Mouse (Mus musculus) liver, embryonic 13.5 days (tissue): ENCODE measurements around the gene Barhl1. TPM values are rescaled to one million over a fixed set of nuclear protein-coding genes. Genes with fewer than 3 reads are reported as not detected.

Experiments used
- ATAC-seq: fragments of 200-750 bp; cut with Nextera tagmentation; 2 replicates; pipeline ENCODE4 v1.8.0; 2017; ENCODE audit warnings: low read depth, mild to moderate bottlenecking, moderate number of reproducible peaks, moderate library complexity
- DNase-seq: peaks from one replicate; pipeline ENCODE4 v3.0.0; 2022
- H3K27ac ChIP-seq: fragments of 300-500 bp; sonication (generic); 2 replicates; pipeline ENCODE4 v1.5.1; 2015; ENCODE audit warnings: moderate library complexity, mild to moderate bottlenecking, inconsistent platforms
- H3K27me3 ChIP-seq: fragments of 300-500 bp; sonication (generic); 2 replicates; pipeline ENCODE4 v1.6.1; 2015; ENCODE audit warnings: mild to moderate bottlenecking, inconsistent platforms
- H3K36me3 ChIP-seq: fragments of 300-500 bp; sonication (generic); 2 replicates; pipeline ENCODE4 v1.6.1; 2015; ENCODE audit warnings: mild to moderate bottlenecking, inconsistent platforms
- H3K4me1 ChIP-seq: fragments of 300-500 bp; sonication (generic); replicated peaks from 2 replicates; pipeline ENCODE4 v1.6.1; 2015; ENCODE audit warnings: inconsistent platforms
- H3K4me2 ChIP-seq: fragments of 300-500 bp; sonication (generic); 2 replicates; pipeline ENCODE4 v1.6.1; 2015; ENCODE audit warnings: inconsistent platforms, mild to moderate bottlenecking, moderate library complexity
- H3K4me3 ChIP-seq: fragments of 300-500 bp; sonication (generic); replicated peaks from 2 replicates; pipeline ENCODE4 v1.5.1; 2015; ENCODE audit warnings: mild to moderate bottlenecking, inconsistent platforms
- H3K9ac ChIP-seq: fragments of 300-500 bp; sonication (generic); 2 replicates; pipeline ENCODE4 v1.6.1; 2015; ENCODE audit warnings: mild to moderate bottlenecking, inconsistent platforms
- H3K9me3 ChIP-seq: fragments of 300-500 bp; sonication (generic); replicated peaks from 2 replicates; pipeline ENCODE4 v1.6.1; 2016; ENCODE audit warnings: inconsistent platforms
- WGBS: fragments of 180-500 bp; shearing (Covaris S2); methylation state at CpG from one replicate; pipeline ENCODE4 v1.1.7; 2015; ENCODE audit not compliant: insufficient replicate concordance; 5-methylcytosine and 5-hydroxymethylcytosine counted together
- polyA plus RNA-seq: library from polyadenylated mRNA; unstranded; fragments of >200 nt; fragmentation: Nextera tagmentation; extraction: Ambion mirVana; gene quantifications from 2 replicates; pipeline ENCODE4 v1.2.1, GENCODE M21; 2015

Gene Barhl1
- polyA plus RNA-seq, 1 experiment from 2014 or later: not detected

DNA sequence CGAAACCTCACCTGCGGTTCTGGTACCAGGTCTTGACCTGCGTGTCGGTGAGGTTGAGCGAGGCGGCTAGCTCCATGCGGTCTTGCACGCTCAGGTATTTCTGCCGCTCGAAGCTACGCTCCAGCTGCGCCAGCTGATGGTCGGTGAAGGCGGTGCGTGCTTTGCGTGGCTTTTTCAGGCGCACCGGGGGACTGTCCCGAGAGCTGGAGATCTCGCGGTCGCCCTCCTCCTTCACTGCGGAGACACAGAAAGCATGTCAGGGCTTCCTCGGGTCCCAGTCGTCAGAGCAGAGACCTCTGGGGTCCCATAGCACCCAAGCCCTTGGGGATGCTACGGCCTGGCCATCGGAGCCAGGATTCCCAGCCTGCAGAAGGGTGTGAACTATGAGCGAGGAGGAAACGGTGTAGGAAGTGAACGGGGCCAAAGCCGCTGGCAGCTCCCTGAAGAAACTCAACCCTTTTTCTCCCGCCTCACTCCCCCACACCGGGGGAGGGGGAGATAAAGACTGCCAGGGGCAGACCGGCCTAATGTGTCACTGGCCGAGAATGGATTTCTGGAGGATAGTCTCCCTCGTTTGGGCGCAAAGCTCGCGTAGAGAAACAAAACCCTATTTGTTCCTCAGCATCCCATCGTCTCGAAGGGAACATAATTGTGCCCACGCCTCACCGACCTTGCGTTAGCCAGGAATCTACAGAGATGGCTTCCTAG is 5.0 kb downstream of the Barhl1 start:
- Histone ChIP-seq H3K9ac (no peak overlapping the region), H3K4me2 (no peak overlapping the region), H3K4me3 (no peak overlapping the region), H3K9me3 (no peaks in the 10 kb centered on the region), H3K27me3 (peaks cover 100% of the 10 kb centered on the region), H3K4me1 (peaks cover 9% of the 10 kb centered on the region; the same call in 1 of the 2 replicates), H3K27ac (no peak overlapping the region), H3K36me3 (no peaks in the 10 kb centered on the region)
- 2% methylated on average over 44 of the region's 44 CpGs for WGBS
- no peak for ATAC-seq
- no peak for DNase-seq

DNA sequence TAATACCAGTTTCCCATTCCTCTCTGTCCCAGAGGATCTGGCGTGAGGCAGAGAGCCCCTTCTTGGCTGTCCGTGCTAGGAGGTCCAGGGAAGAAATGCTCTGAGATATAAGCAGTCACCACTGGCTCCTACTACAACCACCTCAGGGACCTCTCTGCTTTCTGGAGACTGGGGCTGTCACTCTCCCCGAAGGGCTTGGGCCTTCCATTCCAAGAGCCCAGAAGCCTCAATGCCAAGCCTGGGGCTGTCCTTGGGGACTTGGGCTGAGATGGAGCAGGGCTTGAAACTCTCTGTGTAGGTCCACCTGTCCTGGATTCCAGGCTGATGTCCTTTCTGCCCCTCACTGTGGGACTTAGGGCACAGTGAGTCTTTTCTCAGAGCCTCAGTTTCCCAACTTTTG is 5.6 kb downstream of the Barhl1 start:
- H3K27me3 ChIP-seq: peaks cover 96% of the 10 kb centered on the region
- 0 out of 2 replicates have a peak, but pooled peaks cover under 1% of the 10 kb centered on the region for H3K36me3 ChIP-seq
- no peak overlapping the region for H3K4me2 ChIP-seq
- DNase-seq (no peak), ATAC-seq (no peak)
- H3K4me3 ChIP-seq: no peak overlapping the region
- H3K27ac ChIP-seq: no peak overlapping the region
- peaks cover 9% of the 10 kb centered on the region; the same call in 1 of the 2 replicates for H3K4me1 ChIP-seq
- no peak overlapping the region for H3K9ac ChIP-seq
- 15% methylated on average over 3 of the region's 3 CpGs for WGBS
- no peaks in the 10 kb centered on the region for H3K9me3 ChIP-seq

DNA sequence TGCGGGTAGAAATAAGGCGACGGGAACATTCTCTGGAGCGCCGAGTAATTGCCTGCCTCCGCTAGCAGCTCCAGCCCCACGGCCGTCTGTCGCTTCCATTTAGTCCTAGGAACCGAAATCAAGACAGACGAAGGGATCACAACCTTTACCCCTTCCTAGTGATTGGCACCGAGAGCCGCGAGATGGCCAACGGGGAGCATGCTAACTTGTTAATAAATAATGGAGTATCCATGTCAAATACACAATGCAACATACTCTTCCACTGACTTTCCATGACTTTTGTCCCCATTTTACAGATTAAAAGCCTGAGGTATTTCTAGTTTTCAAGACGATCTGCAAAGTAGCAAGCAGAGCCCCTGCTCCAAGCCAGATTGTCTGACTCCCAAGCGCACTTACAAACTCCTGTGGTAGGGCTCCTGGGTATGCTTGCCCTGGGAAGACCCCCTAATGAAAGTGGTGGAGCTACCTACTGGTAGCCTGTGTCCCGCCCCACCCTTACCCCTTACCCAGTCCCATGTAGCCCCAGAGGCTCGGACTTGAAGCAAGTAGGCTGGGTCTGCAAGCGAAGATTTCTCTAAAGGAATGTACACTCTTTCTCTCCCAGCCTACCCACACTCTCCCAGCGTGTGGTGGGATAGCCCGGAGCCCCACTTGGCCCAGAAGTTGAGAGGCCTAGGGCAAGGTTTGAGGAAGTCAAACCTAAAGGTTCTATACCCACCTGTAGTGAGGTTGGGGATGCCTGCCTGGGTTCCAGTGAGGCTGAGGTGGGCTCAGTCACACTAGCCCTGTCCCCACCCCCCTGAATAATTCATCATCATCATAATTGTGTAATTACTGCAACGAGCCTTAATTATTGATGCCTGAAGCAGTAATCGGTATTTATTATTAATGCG is 6.4 kb downstream of the Barhl1 start:
- no peak for ATAC-seq
- no peak for DNase-seq
- Histone ChIP-seq H3K27me3 (peaks cover 88% of the 10 kb centered on the region), H3K27ac (no peak overlapping the region), H3K4me2 (no peak overlapping the region), H3K9ac (no peak overlapping the region), H3K4me1 (peaks cover 9% of the 10 kb centered on the region; the same call in 1 of the 2 replicates), H3K9me3 (no peaks in the 10 kb centered on the region), H3K36me3 (0 out of 2 replicates have a peak, but pooled peaks cover 8% of the 10 kb centered on the region), H3K4me3 (no peak overlapping the region)
- 11% methylated on average over 25 of the region's 25 CpGs for WGBS

DNA sequence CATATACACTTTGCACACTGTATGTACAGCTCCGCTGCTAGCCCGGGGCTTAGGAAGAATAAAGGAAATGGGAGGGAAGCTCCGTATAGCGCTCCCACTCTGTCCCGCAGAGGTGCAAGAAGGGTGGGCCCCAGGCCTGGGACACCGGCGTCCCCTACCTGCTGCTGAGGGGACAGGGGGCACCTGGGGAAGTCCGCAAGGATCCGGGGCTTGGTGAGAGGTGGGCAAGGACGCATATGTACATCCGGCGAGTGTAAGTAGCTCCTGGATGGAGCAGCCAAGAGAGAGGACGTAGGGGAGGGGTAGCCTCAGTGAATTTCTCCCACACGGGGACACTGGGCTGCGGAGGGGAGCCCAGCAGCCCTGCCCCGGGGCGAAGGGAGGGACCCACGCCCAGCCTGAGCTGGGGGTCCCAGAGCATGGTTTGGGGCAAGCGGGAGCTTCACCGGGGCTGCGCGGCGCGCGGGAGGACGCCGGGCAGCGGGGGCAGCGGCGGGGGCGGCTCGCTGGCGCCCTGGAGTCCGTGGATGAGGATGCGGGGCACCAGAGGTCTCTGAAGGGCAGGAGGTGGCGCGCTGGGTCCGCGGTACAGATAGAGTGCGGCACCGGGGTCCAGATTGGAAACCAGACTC is 7.2 kb downstream of the Barhl1 start:
- no peaks in the 10 kb centered on the region for H3K9me3 ChIP-seq
- peaks cover 15% of the 10 kb centered on the region for H3K36me3 ChIP-seq
- peaks cover 9% of the 10 kb centered on the region; the same call in 1 of the 2 replicates for H3K4me1 ChIP-seq
- 2% methylated on average over 41 of the region's 41 CpGs for WGBS
- no peak overlapping the region for H3K27ac ChIP-seq
- H3K9ac ChIP-seq: no peak overlapping the region
- H3K4me3 ChIP-seq: no peak overlapping the region; the same call in 1 of the 2 replicates
- no peak for DNase-seq
- peaks cover 80% of the 10 kb centered on the region for H3K27me3 ChIP-seq
- ATAC-seq: no peak
- peak overlapping the region; percentile 8; the same call in 1 of the 2 replicates for H3K4me2 ChIP-seq

DNA sequence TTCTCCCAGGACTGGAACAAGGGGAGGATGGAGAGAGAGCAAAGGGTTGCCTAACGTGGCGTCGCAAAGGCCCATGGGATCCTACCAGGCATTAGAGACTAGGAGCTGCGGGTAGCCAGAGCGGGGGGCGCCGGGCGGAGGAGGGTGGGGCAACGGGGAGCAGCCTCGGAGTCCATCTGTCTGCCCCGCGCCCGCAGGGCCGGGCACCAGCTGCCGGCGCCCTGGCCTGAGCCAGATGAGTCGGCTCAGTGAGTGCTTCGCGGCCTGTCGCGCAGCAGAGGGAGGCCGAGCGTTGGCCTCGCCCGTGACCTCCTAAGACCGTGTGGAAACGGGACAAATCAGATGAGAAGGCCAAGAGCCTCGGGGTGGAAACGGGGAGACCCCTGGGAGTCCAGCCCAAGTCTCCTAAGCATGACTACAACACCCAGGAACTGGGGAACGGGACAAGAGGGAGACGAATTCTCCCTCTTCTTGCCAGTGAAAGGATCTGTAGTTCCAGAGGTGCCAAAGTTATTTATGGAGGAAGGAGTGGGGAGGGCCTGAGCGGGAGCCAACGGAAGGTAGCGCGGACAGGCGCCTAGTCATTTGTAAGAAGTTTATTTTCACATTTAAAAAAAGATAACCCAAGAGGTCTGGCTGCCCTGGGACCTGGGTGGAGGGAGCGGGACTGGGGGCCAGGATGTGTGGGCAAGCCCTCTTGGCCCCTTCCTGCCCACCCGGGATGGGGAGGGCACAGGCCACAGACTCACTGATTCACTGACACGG is 7.9 kb downstream of the Barhl1 start:
- H3K36me3 ChIP-seq: peaks cover 16% of the 10 kb centered on the region

DNA sequence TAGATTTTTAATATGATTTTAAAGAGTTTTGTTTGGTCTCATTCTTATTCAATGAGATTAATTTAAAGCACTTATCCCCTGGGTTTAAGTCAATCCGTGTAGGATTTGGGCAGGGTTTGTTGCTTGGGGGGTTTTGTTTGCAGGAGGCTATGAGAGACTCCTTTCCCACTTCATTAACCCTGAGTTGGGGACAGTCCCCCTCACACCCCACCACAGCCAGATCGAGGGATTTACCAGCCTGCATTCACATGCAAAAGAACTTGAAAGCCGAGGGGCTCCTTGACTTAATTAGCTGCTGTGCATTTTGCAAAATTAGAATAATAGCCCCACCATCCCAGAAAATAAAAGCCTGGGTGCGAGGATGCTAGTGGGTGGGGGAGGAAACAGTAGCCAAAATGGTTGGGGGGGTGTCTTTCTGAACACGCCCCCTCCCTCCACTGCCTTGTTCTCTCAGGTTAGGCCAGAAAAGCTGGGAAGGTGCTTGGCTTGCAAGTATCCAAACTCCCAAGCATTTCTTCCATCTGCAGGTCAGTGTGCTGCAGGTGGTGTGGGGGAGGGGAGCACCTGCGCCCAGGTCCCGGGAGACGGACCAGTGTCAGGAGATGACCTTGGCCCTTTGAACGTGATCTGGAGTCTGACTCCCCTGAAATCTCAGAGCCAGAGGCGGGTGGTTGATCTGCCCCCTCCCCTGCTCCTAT is 8.6 kb downstream of the Barhl1 start:
- DNase-seq (no peak), ATAC-seq (no peak)
- Histone ChIP-seq H3K9ac (no peak overlapping the region), H3K4me3 (no peak overlapping the region), H3K27ac (no peak overlapping the region), H3K4me1 (peaks cover 9% of the 10 kb centered on the region; the same call in 1 of the 2 replicates), H3K4me2 (peak overlapping the region; percentile 35), H3K36me3 (peaks cover 16% of the 10 kb centered on the region), H3K9me3 (no peaks in the 10 kb centered on the region), H3K27me3 (peaks cover 65% of the 10 kb centered on the region)
- 16% methylated on average over 10 of the region's 10 CpGs for WGBS

More for the DNA sequence above, 7.9 kb downstream of the Barhl1 start:
- H3K9ac ChIP-seq: no peak overlapping the region
- no peaks in the 10 kb centered on the region for H3K9me3 ChIP-seq
- 4% methylated on average over 36 of the region's 39 CpGs for WGBS
- H3K4me1 ChIP-seq: peaks cover 9% of the 10 kb centered on the region; the same call in 1 of the 2 replicates
- no peak for DNase-seq
- no peak overlapping the region for H3K27ac ChIP-seq
- H3K4me2 ChIP-seq: peak overlapping the region; percentile 35
- H3K27me3 ChIP-seq: peaks cover 73% of the 10 kb centered on the region
- ATAC-seq: no peak
- 0 out of 2 replicates have a peak overlapping the region, but pooled peaks have one; percentile 19 for H3K4me3 ChIP-seq

DNA sequence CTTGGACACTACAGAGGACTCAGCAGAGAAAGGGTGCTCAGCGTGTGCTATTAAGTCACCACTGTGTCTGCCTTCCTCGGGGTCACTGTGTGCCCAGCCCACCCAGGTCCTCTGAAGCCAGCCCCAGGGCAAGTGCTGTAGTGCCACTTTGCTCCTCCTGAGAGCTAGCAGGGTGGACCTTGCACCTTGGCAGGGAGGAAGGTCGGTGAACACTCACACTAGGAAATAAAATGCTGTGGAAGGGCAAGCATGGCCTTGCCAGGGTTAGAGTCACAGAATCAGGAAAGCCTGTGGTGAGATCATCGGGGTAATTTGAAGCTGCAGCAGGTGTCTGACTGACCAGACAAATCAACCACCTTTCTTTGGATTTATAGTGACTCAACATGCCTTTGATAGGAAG is 10.9 kb downstream of the Barhl1 start:
- H3K9ac ChIP-seq: no peak overlapping the region
- ATAC-seq: no peak
- H3K9me3 ChIP-seq: no peaks in the 10 kb centered on the region
- H3K27ac ChIP-seq: no peak overlapping the region
- 61% methylated on average over 4 of the region's 4 CpGs for WGBS
- no peak overlapping the region for H3K4me3 ChIP-seq
- H3K4me1 ChIP-seq: peaks cover 9% of the 10 kb centered on the region; the same call in 1 of the 2 replicates
- H3K36me3 ChIP-seq: peaks cover 20% of the 10 kb centered on the region
- peaks cover 43% of the 10 kb centered on the region for H3K27me3 ChIP-seq
- DNase-seq: no peak
- no peak overlapping the region for H3K4me2 ChIP-seq

DNA sequence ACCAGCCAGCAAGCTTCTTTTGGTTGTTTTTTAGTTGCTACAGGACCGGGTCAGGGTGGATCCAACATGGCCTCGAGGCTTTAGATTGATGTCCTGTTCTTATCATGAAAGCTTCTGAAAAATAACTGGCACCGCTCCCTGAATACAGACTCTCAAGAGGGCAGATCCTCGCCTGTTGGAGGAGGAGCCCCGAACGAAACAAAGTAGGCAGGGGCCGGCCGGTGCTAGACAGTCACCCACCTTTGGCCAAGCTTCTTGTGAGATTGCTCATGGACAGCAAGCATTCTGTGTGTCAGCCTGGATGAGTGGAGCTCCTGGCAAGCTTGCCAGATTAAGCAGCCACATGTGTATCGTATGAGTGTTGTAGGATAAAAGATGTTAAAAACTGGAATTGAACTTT is 11.7 kb downstream of the Barhl1 start:
- Histone ChIP-seq H3K4me3 (no peak overlapping the region), H3K9ac (no peak overlapping the region), H3K36me3 (peaks cover 27% of the 10 kb centered on the region), H3K27me3 (peaks cover 35% of the 10 kb centered on the region), H3K4me2 (no peak overlapping the region), H3K27ac (no peak overlapping the region), H3K4me1 (peaks cover 9% of the 10 kb centered on the region; the same call in 1 of the 2 replicates), H3K9me3 (no peaks in the 10 kb centered on the region)
- DNase-seq (no peak), ATAC-seq (no peak)
- WGBS: 73% methylated on average over 9 of the region's 9 CpGs

DNA sequence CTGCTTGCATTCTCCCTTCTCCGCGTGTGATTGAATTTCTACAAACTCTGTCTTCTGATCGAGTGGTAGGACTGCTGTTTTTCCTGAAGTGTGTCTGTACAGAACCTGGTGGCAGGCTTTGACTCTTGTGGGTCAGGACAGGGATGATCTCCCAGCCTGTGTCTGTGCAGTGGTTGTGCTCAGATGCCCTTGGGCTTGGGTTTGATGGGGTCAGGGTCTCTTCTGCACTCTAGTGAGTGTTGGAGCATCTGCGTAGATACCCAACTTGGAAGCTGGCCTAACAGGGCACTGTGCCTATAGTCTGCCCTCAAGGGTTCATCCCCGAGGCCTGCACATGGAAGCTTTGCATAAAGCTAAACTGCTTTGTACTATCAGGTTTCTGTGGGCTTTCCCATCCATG is 12.6 kb downstream of the Barhl1 start:
- Histone ChIP-seq H3K4me2 (no peak overlapping the region), H3K9ac (no peak overlapping the region), H3K36me3 (peaks cover 31% of the 10 kb centered on the region), H3K27ac (no peak overlapping the region), H3K4me1 (peaks cover 7% of the 10 kb centered on the region; the same call in 1 of the 2 replicates), H3K27me3 (peaks cover 26% of the 10 kb centered on the region), H3K4me3 (no peak overlapping the region), H3K9me3 (no peaks in the 10 kb centered on the region)
- ATAC-seq: no peak
- 81% methylated on average over 5 of the region's 5 CpGs for WGBS
- no peak for DNase-seq

DNA sequence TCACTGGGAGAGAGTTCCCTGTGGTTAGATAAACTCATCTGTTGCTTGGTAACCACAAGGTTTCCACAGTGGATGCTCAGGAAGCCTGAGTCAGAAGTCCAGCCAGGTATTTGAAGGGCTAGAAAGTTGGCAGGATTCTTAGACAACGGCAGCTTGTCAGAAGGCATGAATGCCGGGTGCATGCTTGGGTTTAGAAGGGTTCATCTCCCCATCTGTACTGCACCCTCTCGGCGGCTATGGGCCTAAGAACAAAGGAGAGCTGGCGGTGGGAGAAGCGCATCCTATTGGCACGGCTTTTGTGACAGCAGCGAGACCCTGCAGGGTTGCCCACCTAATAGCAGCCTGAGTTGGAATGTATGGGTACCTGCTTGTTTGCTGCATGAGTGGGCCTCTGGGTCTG is 14.2 kb downstream of the Barhl1 start:
- peaks cover 43% of the 10 kb centered on the region for H3K36me3 ChIP-seq

More for the DNA sequence above, 14.2 kb downstream of the Barhl1 start:
- Histone ChIP-seq H3K9me3 (no peaks in the 10 kb centered on the region), H3K27ac (no peak overlapping the region), H3K4me3 (no peak overlapping the region), H3K27me3 (peaks cover 10% of the 10 kb centered on the region), H3K4me2 (no peak overlapping the region), H3K4me1 (no peaks in the 10 kb centered on the region; the same call in 1 of the 2 replicates), H3K9ac (no peak overlapping the region)
- no peak for ATAC-seq
- 87% methylated on average over 8 of the region's 8 CpGs for WGBS
- DNase-seq: no peak
